Mouse (Mus musculus): ENCODE measurements around the gene Myrf.

Gene Myrf

GRCm38 (mm10) chr19:10240654-10241305 lies at the start of gene Myrf:
TSS of gene Myrf (minus strand) at chr19:10240748.
- peak; percentile 72 to 85 for DNase-seq

GRCm38 (mm10) chr19:10289609-10290150 lies 49.1 kb upstream of the Myrf start:
- DNase-seq, result peak in 1 of 2 experiments; percentile 5

GRCm38 (mm10) chr19:10288125-10289040 lies 47.8 kb upstream of the Myrf start:
- DNase-seq, result no peak

- peak in 1 of 2 experiments; percentile 4 for DNase-seq
Observed at GRCm38 (mm10) chr19:10286458-10286872, 45.9 kb upstream of the Myrf start.

GRCm38 (mm10) chr19:10280771-10281540 lies 40.4 kb upstream of the Myrf start:
- no peak for DNase-seq

- DNase-seq, result no peak
Observed at GRCm38 (mm10) chr19:10279668-10280067, 39.1 kb upstream of the Myrf start.

GRCm38 (mm10) chr19:10278669-10279324 lies 38.2 kb upstream of the Myrf start:
- DNase-seq, result no peak

GRCm38 (mm10) chr19:10277759-10278158 lies 37.2 kb upstream of the Myrf start:
- DNase-seq, result no peak

GRCm38 (mm10) chr19:10277331-10277730 lies 36.8 kb upstream of the Myrf start:
- peak; percentile 48 to 67 for DNase-seq

- DNase-seq, result no peak
Observed at GRCm38 (mm10) chr19:10276483-10277144, 36.1 kb upstream of the Myrf start.

- DNase-seq, result no peak
Observed at GRCm38 (mm10) chr19:10274056-10274455, 33.5 kb upstream of the Myrf start.

- no peak for DNase-seq
Observed at GRCm38 (mm10) chr19:10272746-10273145, 32.2 kb upstream of the Myrf start.

GRCm38 (mm10) chr19:10271592-10271991 lies 31.0 kb upstream of the Myrf start:
- DNase-seq, result no peak

GRCm38 (mm10) chr19:10270356-10270755 lies 29.8 kb upstream of the Myrf start:
- no peak for DNase-seq

- no peak for DNase-seq
Observed at GRCm38 (mm10) chr19:10268851-10269250, 28.3 kb upstream of the Myrf start.

- DNase-seq, result no peak
Observed at GRCm38 (mm10) chr19:10267953-10268352, 27.4 kb upstream of the Myrf start.

GRCm38 (mm10) chr19:10267057-10267456 lies 26.5 kb upstream of the Myrf start:
- DNase-seq, result peak in 1 of 2 experiments; percentile 40

GRCm38 (mm10) chr19:10266196-10266850 lies 25.8 kb upstream of the Myrf start:
- peak; percentile 63 to 77 for DNase-seq

GRCm38 (mm10) chr19:10261369-10261768 lies 20.8 kb upstream of the Myrf start:
- DNase-seq, result no peak

- peak; percentile 85 to 89 for DNase-seq
Observed at GRCm38 (mm10) chr19:10258279-10259011, 17.9 kb upstream of the Myrf start.

All from cerebellum, postnatal 25 days (tissue).